Mouse (Mus musculus) liver, embryonic 14.5 days (tissue): ENCODE data around the gene Lta.

ENCODE experiments used
- CTCF ChIP-seq: IDR thresholded peaks from 2 replicates; pipeline ENCODE4 v1.5.1; 2016; ENCODE audit warnings: antibody characterized with exemption, low read depth, control low read depth
- EP300 ChIP-seq: IDR thresholded peaks from 2 replicates; pipeline ENCODE4 v1.6.1; 2016; ENCODE audit warnings: antibody characterized with exemption, low read depth

- TF ChIP-seq CTCF, result no peak
- TF ChIP-seq EP300, result no peak
Measured at GRCm38 (mm10) chr17:35232659-35233058, 27.5 kb upstream of the Lta start.
